Mouse (Mus musculus) megakaryocyte progenitor cell, adult 5-6 weeks (primary cell): ENCODE data around the gene Gm17490. TPM values are rescaled to one million over a fixed set of nuclear protein-coding genes. Genes with fewer than 3 reads are reported as not detected.
"Not testable (repeated sequence)": the region's sequence is repeated elsewhere in the genome, so short reads cannot be mapped to it uniquely, and the experiment has no call there.

ENCODE experiments used
- ATAC-seq: replicated peaks from 2 replicates; pipeline ENCODE4 v1.8.0; 2016; ENCODE audit warnings: mild to moderate bottlenecking, moderate TSS enrichment, inconsistent platforms; ENCODE audit not compliant: poor library complexity
- total RNA-seq, 2 experiments: library from RNA; stranded (forward) in 1 of 2; stranded (reverse) in 1 of 2; fragments of 157-497, 149-512 nt in 1 of 2; fragments of 200-1000 nt in 1 of 2; gene quantifications; 2 replicates each; pipeline versions ENCODE4 v1.2.3 to v1.2.4; 2015 to 2017

The Gm17490 gene
- total RNA-seq, 2 experiments from 2014 or later: not detected

DNA sequence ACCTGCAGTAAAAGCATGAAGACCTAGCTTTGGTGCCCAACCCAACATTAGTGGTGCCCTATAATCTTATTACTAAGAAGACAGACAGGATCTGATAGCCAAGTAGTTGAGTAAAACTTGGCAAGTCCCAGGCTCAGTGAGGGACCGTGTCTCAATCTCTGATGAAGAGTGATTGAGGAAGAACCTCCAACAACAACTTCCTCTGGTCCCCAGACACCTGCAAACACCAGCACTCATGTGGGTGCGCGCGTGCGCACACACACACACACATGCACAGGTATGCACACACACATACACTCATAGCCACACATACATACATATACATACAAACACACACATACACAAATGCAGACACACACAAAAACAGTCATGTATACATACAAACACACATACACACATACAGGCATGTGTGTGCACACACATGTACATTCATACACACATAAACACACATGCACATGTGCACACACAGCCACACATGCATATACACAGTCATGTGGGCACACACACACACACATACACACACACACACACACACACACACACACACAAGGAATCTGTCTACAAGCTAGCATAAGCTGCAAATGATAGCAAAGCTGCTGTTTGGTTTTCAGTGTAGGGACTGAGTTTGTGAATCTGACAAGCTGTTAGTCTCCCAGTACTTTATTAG, 9.5 kb upstream of the Gm17490 start:
- ATAC-seq: 0 out of 2 replicates have a peak, but pooled peaks have one; percentile 19

DNA sequence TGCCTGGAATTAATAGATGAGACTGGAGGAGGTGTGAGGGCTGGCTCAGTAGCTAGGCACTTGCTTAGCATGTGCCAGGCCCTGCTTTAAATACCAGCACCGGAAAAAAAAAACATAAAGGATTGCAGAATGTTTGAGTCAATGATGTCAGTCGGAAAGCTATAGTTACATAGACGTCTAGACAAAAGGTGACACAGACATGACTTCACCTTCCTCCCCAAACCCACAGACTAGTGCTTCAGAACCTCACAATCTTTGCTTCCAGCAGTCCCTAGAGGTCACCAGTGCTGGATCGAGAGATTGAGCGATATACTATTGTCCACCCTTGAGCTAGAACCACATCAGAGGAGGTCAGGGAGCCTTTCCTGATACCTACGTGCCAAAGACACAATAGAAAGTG, 9.0 kb upstream of the Gm17490 start:
- no peak for ATAC-seq

DNA sequence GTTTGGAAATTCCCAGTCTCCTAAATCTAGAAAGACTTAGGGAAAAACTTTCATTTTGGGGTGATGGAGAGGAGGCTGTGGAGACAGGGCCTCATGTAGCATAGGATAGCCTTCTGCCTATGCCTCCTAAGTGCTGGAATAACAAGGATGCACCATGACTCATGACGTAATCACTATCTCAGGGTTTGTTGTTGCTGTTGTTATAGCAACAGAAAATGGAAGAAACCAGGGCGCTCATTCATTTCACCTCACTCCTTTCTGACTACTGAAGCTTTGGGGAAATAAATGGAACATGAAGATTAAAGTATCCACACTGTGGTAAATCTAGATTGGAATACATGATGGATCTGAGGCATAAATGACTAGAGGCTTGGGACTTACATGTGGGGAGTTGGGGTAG, 2.3 kb downstream of the Gm17490 start:
- ATAC-seq: no peak

DNA sequence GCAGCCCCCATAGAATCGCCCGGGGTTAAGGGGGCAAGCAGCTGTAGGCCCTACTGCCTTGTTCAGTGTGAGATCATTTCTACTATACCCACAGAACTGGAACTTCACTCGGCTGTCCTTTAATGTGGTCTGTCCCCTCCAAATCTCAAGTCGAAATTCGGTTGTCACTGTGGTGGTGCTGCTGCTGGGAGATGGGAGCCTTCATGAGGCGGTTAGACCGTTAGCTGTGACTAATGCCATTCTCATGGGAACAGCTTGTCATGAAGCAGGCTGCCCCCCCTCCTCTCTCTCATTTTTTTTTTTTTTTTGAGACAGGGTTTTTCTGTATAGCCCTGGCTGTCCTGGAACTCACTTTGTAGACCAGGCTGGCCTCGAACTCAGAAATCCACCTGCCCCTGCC, 2.9 kb downstream of the Gm17490 start:
- no peak for ATAC-seq

DNA sequence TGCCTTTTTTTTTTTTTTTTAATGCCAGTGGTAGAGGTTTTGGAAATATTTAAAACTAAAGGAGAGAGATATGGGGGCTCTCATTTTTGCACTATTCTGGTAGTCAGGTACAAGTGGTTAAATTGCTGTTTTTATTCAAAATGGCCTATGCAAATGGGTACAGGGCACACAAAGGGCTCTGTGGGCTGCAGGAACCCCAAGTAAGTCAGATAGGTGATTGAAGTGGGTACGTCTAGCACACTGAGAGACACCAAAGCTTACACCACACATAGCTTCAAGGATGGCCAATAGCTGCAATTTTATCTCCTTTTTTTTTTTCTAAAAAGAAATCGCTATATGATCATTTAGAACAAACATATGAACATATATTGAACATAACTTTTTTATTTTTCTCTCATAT, 6.5 kb downstream of the Gm17490 start:
- no peak for ATAC-seq

DNA sequence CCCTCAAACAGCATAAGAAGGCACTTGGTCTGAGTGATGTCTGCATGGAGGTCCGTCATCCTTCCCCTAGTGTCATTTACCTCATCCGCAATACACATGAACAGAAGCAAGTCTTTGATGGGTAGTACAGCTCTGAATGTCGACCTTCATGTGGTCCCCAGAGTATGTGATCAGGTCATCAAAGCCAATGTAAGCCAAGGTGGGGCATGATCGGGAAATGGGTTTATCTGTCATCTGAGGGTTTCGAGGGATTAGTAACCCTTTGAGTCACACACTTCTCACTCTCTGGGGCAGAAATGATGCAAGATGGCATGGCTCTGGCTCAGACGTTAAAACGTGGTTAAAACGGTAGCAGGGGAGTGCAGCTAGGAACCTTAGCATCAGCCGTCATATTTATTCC, 9.2 kb downstream of the Gm17490 start:
- ATAC-seq: no peak

DNA sequence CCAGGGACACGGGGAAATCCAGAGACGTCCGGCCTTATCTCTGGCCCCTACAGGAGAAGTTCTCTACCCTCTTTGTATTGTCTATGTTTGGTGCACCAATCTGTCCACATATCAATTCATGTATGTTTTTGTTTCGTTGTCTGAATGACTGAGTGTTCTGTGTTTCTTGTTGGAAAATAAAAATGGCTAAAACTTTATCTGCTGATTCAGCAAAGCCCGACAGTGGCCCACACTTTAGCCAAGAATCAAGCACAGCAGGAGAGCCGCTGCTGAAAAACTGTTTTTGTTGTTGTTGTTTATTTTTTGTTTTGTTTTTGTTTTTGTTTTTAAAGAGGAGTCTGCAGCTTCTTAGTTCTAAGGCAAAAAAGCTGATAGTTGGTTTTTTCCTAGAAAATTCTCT, 13.1 kb downstream of the Gm17490 start:
- not testable (repeated sequence) for ATAC-seq

DNA sequence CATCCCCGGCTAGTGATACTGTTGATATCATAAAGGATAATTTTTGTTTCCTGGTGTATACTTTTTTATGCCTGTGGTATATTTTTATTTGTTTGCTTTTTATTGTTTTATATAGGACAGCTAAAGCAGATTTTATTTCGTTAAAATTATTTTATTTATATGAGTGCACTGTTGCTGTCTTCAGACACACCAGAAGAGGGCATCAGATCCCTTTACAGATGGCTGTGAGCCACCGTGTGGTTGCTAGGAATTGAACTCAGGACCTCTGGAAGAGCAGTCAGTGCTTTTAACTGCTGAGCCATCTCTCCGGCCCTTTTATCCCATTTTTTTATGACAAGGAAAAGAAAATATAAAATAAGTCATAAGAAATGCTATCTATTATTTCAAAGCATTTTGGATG, 19.3 kb downstream of the Gm17490 start:
- ATAC-seq: not testable (repeated sequence)

DNA sequence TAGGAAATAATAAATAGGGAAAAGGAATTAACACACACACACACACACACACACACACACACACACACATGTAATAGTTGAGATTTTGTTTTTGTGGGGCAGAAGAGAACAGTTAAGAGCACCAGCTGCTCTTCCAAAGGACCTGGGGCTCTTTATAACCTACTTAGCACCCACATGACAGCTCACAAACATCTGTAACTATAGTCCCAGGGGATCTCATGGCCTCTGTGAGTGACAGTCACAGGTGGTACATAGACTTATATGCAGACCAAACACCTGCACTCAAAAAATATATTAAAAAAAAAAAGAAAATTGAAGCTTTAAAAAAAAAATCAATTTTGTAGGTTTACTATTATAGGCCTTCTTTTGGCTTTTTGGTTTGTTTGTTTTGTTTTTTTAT, 21.2 kb downstream of the Gm17490 start:
- no peak for ATAC-seq

DNA sequence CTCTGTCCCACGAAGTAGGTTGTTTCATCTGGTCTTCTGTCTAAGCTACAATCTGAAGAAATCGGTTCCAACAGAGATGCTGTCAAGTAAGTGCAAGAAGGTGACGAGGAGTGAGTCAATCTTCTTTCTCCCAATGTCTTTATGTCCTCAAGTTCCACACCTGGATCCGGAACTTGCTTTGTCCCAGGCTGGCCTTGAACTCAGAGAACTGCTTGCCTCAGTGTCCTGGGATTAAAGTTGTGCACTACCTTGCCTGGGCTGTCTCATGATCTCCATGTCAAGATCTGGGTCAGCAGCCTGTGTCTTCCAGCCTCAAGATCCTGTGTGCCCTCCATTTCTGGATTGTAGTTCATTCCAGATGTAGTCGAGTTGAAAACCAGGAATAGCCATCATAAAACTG, 22.0 kb downstream of the Gm17490 start, which contains the start of gene Rbm17:
TSS of gene Rbm17 (minus strand) at position 101 of the 400 bp plus-strand sequence.
- ATAC-seq: no peak

DNA sequence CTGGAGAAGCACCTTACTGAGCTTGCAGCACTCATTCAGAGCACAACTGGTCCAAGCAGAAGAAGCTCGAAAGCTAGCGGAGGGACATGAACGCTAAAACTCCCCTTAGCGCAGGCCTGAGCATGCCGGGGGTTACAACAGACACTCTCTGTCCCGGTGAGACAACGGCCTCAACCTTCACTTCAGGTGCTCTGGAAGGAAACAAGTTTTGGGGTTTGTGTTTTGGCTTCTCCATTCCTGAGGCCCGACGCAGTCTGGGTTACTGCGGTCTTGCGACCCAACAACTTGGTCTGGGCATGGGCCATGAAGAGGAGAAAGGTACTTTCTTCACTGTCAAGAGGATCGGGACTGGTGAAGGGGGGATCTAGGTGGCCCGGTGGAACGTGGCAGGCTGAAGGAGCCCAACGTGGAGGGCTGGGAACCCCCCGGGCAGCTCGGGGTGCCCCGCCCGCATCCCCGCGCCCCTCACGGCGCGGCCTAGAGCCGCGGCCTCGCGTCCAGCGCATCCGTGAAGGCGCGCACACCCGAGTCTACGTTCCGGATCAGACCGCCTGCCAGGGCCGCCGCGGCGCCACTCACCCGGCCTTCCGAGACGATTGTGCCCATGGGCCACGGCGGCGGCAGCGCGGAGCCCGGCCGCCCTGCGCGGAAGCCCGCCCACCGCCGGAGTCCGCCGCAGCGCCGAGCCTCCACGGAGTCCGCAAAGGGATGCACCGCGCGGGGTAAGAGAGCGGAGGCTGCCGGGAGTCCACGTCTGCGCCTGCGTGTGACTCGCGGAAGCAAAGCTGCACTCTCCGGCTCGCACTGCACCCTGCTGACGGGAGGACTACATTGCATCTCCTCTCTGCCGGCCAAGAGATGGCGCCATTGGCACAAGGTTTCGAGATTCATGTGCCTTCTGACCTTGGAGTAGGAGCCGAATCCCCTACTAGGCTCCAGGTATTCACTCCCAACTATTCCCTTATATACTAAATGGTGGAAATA, 23.3 kb downstream of the Gm17490 start:
- ATAC-seq: peak; percentile 100

DNA sequence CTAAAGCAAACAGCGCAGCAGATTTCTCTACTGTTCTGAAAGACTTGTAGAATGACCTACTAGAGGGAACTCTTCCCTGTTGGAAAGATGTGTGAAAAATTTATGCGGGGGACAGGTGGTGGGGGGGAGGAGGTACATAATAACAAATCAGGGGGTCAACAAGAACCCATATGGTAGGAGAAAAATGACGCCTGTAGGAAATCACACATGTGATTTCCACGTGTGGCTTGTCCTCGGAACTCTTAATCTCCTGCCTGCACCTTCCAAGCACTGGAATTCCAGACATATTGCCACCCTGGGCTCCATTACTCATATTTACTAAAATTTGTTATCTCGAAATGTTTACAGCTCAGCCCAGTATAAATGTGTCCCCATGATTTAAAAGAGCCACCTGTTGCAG, 24.3 kb downstream of the Gm17490 start:
- no peak for ATAC-seq

DNA sequence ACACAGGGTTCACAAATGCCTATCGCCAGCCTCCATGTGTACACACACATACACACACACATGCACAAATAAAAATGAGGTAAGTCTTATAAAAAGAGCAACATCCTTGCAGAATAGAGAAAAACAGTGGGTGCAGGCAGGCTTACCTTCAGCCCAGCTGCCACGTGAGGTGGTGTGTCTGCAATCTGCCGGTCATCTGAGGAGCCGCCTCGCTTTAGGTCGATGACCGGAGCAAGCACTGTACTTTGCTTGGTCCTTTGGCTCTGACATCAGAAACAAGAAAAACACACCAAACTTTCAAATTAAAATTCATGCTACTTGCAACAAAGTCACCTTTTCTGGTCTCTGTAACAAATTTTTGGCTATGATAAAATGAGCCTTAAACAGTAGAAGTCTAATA, 28.2 kb downstream of the Gm17490 start:
- no peak for ATAC-seq

DNA sequence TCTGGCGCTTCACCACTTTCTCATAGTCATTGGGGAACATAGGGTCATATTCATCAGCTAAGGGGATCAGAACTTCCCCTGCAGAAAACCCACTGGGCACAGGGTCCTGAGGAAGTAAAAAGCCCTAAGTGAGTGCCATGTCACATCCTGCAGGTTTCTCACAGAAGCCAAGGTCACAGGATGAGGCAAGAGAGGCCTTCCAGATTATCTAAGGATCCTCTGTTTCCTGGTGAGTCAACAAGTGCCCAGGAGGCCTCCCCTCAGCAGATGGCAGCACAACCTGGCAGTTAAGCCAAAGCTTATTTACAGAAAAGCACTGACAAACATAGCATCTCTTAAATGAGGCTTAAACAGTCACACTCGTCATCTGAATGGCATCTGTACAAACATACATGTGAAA, 29.4 kb downstream of the Gm17490 start:
- peak; percentile 76 for ATAC-seq

DNA sequence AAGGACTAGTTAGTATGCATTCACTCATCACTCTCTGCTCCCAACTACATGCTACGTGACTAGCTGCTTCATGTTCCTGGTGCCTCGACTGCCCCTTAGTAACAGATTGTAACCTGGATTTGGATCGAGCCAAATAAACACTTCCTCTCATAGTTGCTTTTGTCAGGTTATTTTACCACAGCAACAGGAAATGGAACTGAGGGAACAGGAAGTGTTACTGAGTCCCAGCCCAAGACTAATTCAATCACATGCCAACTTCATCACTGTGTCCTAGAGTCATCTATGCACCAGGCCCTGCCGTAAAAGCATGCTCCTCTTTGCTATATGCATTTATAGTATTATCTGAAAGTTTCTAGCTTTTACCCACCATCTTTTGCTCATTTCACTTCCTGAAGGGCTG, 38.1 kb downstream of the Gm17490 start:
- no peak; the same call in 1 of the 2 replicates for ATAC-seq

DNA sequence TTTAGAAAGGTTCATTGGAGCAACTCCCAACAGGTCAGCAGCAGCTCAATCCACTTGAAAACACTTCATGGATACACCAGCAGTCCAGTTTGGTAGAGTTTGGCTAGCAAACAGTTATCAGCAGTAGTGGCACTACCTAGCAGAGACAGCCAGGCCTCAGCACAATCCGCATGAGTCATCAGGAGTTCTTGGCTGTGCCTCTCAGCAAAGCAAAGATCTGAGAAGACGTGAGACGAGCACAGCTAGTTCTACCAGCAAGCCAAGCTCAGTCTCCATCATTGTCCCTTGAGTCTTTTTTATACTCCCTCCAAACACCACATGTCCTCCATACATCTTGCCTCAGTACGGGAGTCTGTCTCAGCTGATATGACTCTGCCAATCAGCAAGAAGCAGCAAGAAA, 46.7 kb downstream of the Gm17490 start:
- ATAC-seq: no peak

DNA sequence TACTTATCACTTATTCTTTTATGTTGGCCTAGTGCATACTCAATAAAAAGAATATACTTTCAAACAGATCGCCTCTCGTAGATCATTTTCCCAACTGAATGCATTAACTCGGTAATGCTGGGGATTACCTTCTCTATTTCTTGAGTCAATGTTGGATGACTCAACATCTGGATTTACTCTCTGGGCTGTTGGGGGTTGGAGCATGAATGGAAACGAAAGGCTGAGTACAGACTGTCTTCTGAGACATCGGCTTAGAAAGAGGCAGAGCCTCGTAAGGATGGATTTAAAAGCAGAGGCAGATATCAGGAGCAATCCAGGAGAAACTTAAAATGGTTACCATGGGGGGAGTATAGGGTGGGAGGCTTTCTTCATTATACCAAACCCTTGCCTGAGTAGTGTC, 47.9 kb downstream of the Gm17490 start:
- ATAC-seq: no peak

Other genes with a start within 250 kb of the Gm17490 start
- 48.2 and 49.0 TPM in 2 replicates for gene Pfkfb3, start 72.2 kb downstream of the Gm17490 start, total RNA-seq (2015)
- 40.9 and 45.9 TPM in 2 replicates for gene Pfkfb3, start 72.2 kb downstream of the Gm17490 start, total RNA-seq (2017)
- gene Rbm17, start 22.1 kb downstream of the Gm17490 start, total RNA-seq (2015): 137 and 153 TPM in 2 replicates
- gene Rbm17, start 22.1 kb downstream of the Gm17490 start, total RNA-seq (2017): 129 and 175 TPM in 2 replicates
- not detected in 2 replicates for gene Il2ra, start 16.5 kb upstream of the Gm17490 start, total RNA-seq (2015)
- gene Il2ra, start 16.5 kb upstream of the Gm17490 start, total RNA-seq (2017): not detected in 2 replicates
- 22.2 and 27.2 TPM in 2 replicates for gene Il15ra, start 79.0 kb upstream of the Gm17490 start, total RNA-seq (2015)
- gene Il15ra, start 79.0 kb upstream of the Gm17490 start, total RNA-seq (2017): 21.3 and 27.5 TPM in 2 replicates
- 56.3 and 58.3 TPM in 2 replicates for gene Fbh1, start 151.3 kb upstream of the Gm17490 start, total RNA-seq (2015)
- 101 and 113 TPM in 2 replicates for gene Fbh1, start 151.3 kb upstream of the Gm17490 start, total RNA-seq (2017)
- gene Ankrd16, start 151.6 kb upstream of the Gm17490 start, total RNA-seq (2015): 36.5 and 37.6 TPM in 2 replicates
- 17.2 and 27.4 TPM in 2 replicates for gene Ankrd16, start 151.6 kb upstream of the Gm17490 start, total RNA-seq (2017)